Mouse (Mus musculus) frontal cortex, postnatal 36 days (tissue): ENCODE results near the gene Rad1.
A peak's percentile ranks its signal among the peaks of the same experiment; 100 is the strongest.
"Not testable (repeated sequence)": the region's sequence is repeated elsewhere in the genome, so short reads cannot be mapped to it uniquely, and the experiment has no call there.

ENCODE experiments used
- DNase-seq, 2 experiments: peaks; one replicate each; pipeline ENCODE4 v3.0.0; 2022; ENCODE audit warnings: low spot score in 2 of 2

Gene Rad1

DNA sequence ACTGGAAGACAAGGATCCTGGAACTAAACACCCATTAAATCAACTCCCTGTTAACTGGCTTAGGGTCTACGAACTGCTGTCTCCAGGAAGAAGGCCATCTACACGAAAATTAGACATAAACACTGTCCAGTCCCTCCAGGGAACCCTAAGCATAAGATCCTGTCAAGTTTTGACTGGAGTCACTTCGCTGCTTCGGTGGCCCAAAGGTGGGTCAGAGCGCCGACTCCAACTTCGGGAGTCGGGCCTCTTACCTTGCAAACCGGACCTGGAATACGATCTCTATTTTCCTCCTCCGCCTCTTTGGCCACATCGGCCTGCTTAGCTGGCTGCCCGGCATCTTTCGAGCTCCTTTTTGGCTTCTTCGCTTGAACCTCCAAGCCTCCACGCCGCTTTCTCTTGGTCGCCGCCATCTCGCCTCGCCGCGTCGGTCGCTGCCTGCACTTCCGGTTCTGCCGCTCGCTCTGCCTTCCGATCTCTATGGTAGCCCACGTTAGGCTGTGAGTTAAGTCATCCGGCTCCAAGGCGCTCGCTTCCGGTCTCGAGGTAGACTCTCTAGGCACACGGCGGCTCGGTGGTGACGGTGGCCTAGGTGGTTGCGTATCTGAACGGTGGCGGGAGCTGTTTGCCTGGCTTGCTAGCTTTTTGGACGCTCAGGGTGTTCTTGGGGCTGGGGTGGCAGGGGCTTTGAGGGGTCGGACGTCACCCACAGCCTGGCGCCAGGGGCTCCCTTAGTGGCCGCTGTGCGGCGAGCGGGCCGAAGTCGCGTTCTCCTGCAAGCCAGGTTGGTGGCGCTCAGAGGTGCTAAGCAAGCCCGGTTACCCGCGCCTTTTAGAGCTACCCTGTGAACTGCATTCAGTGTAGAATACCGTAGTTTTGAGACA lies at the start of gene Rad1, which contains the start of gene Brix1:
TSS of gene Rad1 (plus strand) at position 535 of the 881 bp plus-strand sequence.
TSS of gene Brix1 (minus strand) at position 464 of the 881 bp plus-strand sequence.
- DNase-seq, result peak; percentile 93 to 97

DNA sequence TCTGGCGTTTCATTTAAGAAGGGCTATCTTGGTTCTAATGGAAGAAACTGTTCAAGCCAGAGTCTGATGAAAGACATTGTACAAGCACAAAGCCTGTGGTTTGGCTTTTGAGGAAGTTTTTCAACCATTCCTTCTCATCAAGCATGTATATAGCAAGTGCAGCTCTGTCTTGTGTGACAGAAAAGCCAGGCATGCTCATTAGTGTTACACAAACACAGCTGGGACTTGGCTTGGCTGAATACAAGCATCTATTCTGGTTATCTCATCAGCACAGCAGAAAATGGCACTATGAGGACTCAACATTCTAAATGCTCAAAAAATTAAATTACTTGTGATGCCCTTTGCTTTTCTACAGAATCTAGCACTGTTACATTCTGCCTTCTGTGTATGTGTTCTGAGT lies 48.9 kb upstream of the Rad1 start:
- no peak for DNase-seq

DNA sequence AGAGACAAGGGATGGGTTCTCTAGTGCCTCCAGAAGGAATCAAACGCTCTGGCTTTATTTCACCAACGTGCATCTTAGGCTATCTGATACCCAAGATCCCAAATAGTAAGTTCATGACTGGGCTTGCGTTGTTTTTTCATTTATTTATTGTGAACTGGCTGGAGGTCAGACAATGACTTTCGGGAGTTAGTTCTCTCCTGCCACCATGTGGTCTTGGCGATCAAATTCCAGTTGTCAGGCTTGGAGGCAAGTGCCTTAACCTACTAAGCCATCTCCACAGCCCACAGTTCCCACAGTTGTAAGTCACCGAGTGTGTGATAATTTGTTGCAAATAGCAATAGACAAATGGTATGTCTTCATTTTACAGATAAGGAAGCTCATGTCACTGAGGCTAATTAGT lies 45.9 kb upstream of the Rad1 start:
- no peak for DNase-seq

DNA sequence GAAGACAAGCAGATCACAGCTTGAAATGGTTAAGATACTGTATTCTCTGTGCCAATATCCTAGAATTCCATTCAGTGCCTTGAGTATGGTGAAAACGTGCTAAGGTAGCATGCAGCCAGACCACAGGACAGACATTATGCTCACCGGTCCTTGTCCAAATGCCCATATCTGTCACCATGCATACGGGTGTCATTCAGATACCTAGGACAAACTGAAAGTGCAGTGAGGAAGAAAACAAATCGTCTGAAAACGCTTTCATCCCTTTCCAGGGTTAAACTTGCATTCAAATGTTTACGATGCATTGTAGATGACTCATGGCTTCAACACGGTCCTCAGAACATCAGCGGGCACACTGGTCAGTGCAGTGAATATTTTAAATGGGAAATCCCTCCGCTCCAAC lies 44.3 kb upstream of the Rad1 start:
- DNase-seq, result no peak

DNA sequence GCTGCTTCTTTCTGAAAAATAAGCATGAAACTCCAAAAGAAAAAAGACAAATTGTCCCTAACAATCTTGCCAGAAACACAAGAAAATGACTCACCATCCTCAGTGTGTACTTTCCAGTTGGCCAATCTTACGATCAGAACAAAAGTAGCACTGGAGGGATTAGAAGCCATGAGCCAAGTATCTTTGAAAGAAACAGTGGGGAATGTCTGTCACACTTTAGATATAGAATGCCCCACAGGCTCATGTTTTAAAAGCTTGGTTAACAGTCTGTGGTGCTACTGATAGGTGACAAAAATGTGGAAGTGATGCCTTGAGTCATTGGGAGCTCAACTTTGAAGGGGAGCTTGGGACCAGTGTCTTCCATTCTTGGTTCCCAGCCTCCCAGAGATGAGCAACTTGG lies 43.5 kb upstream of the Rad1 start:
- DNase-seq, result no peak

DNA sequence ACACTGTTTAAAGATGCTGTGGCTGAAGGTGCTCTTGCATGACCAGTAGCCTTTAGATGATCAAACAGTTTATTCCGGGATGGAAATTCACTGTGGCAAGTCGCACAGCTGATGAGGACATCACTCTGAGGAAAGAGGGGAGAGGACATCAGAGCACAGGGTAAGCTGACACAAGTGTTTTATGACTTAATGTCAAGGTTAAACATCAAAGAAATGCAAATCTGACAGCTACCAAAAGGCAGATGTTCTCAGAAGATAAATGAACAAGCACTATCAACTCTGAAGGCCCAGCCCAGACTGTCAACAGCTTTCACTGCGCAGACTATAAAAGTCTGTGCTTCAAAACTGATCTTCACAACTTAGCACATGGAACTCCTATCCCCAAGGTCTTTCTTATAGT lies 38.7 kb upstream of the Rad1 start:
- no peak for DNase-seq

DNA sequence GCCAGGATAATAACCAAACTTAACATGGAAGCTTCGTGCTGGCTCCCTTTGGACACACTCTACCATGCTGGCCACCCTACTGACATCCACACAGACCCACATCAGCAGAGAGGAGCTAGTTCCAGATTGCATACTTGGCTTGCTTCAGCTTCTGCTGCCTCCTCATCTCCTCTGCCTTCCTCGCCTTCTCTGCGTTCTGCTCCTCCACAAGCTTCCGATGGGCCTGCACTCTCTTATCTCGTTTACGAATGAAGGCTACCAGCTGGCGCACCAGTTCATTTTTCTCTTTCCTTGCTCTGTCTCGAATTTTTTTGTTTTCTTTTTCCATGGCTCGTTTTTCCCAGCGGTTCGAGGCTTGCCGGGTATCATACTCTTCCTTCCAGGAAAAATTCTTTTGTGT lies 24.8 kb upstream of the Rad1 start:
- peak in 1 of 2 experiments; percentile 26 for DNase-seq

DNA sequence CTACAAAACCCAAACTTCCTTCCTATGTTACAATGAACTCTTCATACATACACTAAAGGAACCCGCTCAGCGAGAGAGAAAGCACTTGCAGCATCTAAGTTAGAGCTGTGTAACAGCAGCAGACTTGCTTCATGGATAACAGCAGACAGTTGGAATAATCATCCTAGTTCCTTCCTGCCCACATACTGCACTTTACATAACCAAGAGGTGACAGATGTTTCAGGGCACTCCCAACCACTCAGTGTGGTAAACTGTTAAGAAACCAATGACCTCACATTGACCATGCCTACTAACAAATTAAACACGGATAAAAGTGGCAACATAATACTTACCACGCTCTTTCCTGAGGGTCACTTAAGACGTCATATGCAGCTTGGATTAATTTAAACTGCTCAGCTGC lies 22.3 kb upstream of the Rad1 start:
- DNase-seq, result peak in 1 of 2 experiments; percentile 50

DNA sequence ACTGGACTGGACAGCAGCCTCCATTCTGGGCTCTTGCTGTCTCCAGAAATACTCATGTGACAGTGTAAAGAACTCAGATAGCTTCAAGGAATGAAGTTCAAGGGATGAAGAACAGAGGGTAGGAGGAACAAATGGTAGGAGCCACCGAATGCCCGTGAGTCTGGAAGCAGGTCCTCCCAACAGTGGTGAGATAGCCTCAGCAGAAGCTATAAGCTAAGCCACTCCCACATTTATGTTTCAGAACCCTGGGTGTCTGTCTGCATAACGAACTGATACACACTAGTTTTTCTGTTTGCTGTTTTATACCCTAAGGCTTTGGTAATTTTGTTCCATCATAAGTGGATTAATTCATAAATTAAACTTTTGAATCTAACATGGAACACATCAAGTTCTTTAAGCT lies 21.1 kb upstream of the Rad1 start:
- no peak for DNase-seq

DNA sequence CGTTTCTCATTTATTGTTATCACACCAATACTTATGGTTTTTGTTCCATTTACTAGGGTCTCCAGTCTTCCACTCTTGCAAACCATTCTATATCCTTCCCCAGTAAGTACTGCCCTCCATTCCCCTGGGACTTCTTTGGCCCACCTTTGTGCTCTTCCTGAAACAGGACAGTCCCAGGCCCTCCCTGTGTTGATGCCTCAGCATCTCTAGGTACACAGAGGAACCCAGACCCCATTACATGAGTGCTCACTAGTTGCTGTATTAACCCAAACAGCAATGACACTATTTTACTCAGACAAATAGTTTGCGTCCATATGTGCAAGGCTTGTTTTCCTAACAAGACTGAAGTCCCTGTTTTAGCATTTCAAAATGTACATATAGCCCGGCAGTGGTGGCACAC lies 17.1 kb upstream of the Rad1 start:
- no peak for DNase-seq

DNA sequence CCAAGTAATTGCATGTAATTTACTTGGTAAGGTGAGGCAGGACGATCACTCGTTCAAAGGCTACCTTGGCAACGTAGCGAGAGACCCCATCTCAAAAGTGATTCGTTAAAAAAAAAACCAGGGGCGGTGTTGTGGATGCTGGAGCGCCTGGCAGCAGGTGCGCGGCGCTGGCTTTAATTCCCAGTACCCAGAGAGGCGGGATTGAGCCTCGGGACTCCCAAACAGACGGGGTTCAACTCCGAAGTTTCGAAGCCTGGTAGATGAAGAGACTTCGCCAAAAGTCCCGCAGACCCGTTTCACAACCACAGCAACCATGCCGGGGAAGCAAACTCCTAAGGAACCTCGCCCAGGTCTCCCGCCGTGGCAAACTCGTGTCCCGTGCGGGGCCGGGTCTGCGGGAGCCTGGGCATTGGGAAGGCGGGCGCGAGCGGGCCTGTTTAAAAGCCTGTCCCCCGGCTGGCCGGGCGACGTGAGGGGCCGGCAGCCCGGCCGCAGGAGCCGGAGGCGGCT lies 16.1 kb upstream of the Rad1 start:
- DNase-seq, result peak; percentile 22 to 34

DNA sequence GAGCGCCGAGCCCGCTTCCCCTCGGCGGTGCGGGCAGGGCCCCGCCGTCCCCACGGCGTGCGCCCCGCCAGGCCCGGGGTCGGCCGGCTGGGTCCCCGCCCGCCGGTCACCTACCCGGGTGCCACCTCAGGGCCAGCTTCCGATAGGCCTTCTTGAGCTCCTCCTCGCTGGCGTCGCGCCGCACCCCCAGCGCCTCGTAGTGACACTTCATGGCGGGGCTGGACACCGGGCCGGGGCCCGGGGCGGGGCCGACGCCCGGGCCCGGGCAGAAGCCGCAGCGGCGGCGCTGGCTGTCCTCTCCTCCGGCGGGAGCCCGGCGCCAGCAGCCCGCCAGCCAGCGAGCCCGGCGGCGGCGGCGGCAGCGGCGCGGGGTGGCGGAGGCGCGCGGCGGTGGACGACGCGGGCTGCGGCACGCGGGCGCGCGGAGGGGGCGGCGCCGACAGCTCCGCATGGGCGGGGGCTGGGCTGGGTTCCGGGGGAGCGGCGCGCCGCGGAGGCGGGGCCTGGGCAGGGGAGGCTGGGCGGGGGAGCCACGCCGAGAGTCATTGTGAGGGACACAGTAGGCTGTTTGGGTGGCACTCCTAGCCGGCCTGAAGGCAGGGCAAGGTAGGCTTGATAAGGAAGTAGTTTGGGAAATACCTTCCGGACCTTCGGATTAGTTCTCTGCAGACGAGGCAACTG lies 15.5 kb upstream of the Rad1 start, which contains the start of gene Dnajc21:
TSS of gene Dnajc21 (minus strand) at position 366 of the 681 bp plus-strand sequence.
- peak; percentile 69 to 73 for DNase-seq

DNA sequence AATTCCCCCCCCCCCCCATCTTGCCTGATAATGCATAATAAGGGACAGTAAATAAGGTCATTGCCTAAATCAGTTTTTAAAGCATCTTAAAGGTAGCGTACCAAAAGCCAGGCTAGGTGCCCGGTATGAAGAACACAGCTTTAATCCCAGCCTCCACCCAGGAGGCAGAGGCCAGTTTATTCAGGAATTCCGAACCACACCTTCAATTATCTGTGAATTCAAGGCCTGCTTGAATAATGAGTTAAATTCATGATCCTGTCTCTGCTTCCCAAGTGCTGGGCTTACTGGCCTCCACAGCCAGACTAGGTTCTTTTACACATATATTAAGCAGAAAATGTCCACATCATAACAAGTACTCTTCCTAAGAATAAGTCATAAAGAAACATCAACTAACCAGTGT lies 14.9 kb upstream of the Rad1 start:
- no peak for DNase-seq

DNA sequence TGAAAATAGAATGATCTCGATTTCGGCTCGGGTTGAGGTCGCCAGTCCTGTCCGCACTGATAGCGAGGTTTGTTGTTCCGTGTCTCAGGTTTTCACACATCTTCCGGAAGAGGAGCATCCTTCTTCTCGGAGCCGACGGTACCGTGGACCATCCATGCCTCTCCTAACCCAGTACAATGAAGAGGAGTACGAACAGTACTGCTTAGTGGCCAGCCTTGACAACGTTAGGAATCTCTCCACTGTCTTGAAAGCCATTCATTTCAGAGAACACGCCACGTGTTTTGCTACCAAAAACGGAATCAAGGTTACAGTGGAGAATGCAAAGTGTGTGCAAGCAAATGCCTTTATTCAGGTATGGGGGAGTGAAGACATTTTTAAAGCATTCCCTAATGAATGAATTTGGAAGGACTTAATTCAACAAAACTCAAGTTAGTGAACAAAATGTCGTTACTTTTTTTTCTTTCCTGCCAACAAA lies 584 bp downstream of the Rad1 start:
- no peak for DNase-seq

DNA sequence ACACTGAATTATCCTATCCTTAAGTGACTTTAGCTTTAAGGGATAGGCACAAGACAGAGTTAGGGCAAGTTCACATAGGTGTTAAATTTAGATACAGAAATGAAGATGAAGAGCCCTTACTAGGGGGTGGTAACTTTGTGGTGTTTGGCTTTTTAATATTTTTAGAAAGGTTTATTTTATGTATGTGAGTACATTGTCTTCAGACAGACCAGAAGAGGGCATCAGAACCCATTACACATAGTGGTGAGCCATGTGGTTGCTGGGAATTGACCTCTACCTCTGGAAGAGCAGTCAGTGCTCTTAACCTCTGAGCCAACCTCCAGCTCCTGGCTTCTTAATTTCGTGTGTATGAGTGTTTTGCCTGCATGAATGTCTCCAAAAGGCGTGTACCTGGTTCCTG lies 1.4 kb downstream of the Rad1 start:
- DNase-seq, result no peak

DNA sequence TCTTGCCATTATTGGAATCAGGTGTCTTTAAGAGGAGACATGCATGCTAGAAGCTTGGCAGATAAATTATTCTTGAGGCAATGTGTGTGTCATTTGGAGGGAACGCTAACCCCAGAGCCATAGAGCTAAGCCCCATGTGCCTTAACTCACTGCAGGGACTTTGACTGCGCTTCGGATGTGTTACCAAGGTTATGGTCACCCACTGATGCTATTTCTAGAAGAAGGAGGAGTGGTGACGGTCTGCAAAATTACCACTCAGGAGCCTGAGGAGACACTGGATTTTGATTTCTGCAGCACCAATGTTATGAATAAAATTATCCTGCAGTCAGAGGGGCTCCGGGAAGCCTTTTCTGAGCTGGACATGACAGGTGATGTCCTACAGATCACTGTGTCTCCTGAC lies 4.3 kb downstream of the Rad1 start:
- DNase-seq, result peak in 1 of 2 experiments; percentile 34

DNA sequence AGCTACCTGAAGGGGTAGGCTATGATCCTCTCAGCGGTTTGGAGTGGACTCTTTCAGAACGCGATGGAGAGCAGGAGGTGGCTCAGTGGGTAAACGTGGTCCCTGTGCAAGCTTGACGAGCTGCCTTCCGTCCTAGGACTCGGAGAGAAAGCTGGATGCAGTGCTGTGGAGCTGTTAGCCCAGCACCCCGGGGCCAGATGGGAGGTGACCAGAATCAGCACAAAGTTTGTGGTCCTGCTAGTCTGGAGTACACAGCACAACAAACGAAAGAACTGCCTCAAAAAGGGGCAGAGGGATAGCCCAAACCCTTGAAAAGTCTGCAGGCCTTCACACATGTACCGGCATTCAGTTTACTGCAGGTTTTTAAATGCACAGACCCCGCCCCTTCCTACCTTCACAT lies 10.1 kb downstream of the Rad1 start:
- DNase-seq, result no peak

DNA sequence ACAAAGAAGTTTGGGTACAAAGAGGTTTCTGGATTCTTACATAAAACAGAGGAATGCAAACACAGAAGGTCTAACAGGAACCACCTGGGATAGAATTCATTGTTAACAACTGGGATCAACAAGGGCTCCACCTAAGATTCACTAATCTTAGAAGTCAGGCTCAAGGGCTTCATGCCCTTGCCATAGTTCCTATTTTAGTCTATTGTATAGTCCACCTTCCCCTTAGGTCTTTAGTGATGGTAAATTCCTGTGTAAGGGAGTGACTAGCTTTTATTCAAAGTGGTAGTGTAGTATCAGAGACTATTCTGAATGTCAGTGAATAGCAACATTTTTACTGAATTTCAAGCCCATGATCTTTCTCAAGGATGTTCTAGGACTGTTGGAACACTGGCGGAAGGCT lies 10.9 kb downstream of the Rad1 start:
- DNase-seq, result not testable (repeated sequence)

DNA sequence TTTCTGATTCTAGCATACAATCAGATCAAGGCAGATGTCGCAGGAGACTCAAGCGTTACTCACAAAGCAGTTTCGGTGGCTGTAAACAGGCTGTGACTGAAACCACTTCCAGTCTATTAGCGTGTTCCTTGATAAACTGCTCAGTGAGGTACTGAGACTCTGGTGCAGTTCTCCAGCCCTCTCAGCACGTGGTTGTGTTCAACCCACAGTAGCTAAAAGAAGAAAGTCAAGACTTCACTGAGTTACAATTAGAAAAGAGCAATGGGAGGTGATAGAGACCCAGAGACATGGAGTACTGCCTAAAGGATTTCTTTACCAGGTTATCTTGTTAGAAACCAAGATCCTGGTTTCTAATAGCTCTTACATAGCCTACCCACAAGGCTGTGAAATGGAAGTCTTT lies 13.8 kb downstream of the Rad1 start:
- DNase-seq, result no peak

DNA sequence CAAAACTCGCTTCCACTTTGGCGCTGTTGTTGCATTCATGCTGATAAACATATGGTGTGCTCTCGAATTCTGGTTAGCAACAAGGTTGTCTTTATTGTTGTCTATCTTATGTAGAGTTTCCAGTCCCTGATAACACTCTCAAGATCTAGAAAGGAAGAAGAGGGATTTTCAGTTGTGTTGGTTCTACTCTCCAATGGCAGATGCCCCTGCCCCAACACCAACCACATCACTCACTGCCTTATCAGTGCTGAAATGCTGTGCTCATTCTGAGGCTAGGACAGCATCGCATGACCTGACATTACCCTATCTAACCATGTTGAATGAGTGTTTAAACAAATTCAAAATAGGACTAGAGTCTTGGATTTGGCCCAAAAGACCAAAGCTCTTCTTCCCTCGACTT lies 14.2 kb downstream of the Rad1 start:
- no peak for DNase-seq

DNA sequence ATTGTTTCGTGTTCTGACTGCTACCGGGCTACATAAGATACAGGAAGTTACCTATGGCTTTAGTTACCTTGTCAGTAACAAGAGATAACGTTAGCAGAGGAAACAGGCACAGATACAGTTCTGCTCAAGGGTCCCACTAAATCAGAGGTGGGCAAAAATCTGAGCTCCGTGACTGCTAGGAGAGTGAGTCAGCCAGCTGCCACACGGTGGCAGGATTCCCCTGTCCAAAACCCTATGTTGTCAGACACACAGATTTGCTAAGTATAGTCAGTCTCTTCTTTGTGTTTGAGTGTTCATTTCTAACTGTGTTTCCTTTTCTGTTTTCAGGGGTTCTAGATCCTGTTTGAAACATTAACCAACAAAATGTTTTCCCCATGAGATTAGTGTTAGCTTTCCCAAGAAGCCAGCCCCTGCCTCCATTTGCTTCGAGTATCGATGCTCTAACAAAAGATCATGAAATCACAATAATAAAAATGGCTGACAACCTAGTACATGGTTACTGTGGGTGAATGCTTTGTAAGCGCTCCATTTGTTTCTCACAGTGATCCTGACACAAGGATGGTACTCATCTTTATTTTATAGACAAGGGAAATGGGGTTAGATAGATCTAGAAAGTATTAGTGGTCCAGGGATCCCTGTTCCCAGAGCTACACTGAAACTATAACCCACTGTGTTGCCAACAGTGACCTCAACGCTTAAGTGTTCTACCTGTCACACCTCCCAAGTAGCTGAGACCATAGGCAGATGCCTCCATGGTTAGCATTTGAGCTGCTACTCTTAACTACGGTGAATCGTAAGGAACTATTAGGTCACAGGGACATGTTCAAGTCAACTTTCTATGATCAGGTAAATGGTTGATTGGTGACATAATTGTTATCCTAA lies 15.3 kb downstream of the Rad1 start:
- peak; percentile 35 to 54 for DNase-seq

DNA sequence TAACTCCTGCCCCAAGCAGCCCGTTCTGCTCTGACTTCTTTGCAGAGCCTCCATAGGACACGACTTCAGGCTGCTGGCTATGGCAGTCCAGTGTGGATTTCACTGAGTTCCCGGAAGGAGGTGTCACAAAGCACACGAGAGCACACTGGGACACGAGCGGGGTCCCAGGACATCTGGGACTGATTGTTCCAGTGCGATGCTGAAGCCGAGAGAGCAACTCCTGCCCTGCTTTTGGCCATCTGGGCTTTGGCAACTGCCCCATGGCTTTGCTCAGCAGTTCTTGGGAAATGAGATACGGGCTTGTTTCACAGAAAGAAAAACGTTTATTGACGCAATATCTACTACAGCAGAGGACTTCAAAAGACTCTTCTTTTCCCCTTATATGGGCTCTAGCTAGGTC lies 20.3 kb downstream of the Rad1 start:
- no peak for DNase-seq
